Mouse (Mus musculus): Measurements from ENCODE around the gene AU018091. TPM values are rescaled to one million over a fixed set of nuclear protein-coding genes. Genes with fewer than 3 reads are reported as not detected.

The AU018091 gene
- polyA plus RNA-seq, 1 experiment from 2014 or later, result 0.21 TPM

MicroRNA genes within 50 kb of the gene (microRNA counts, 519-probe panel; counts per million panel counts)
- microRNA mmu-miR-290-3p (2,187 counts per million, percentile 48 among the panel's probes with 10 or more counts), microRNA mmu-miR-290-5p (1,719 counts per million, percentile 22 among the panel's probes with 10 or more counts), microRNA mmu-miR-291a-3p (2,077 counts per million, percentile 43 among the panel's probes with 10 or more counts), microRNA mmu-miR-291a-5p (not detected), microRNA mmu-miR-292-5p (not detected)

Small RNA genes lying within 50 kb of the gene (microRNA-seq; reads per million reads assigned to microRNA genes)
- gene Mir290a (ENCODE audit: borderline number of aligned reads), result not detected
- not detected for gene Mir290b (ENCODE audit: borderline number of aligned reads)
- gene Mir291a (ENCODE audit: borderline number of aligned reads), result 0.52 reads per million
- not detected for gene Mir292 (ENCODE audit: borderline number of aligned reads)
- gene Mir292b (ENCODE audit: borderline number of aligned reads), result not detected

Other genes starting within 250 kb of the AU018091 start
- gene Nlrp12, start 80.5 kb upstream of the AU018091 start, polyA plus RNA-seq (2015; fragmentation: Nextera tagmentation; extraction: Ambion mirVana), result not detected in 2 replicates
- 105 and 107 TPM in 2 replicates for gene Myadm, start 119.9 kb upstream of the AU018091 start, polyA plus RNA-seq (2015; fragmentation: Nextera tagmentation; extraction: Ambion mirVana)
- 0.13 and 0.28 TPM in 2 replicates for gene Prkcg, start 120.0 kb upstream of the AU018091 start, polyA plus RNA-seq (2015; fragmentation: Nextera tagmentation; extraction: Ambion mirVana)
- 2.0 and 3.1 TPM in 2 replicates for gene Cacng7, start 163.8 kb upstream of the AU018091 start, polyA plus RNA-seq (2015; fragmentation: Nextera tagmentation; extraction: Ambion mirVana)
- gene Cacng8, start 221.5 kb upstream of the AU018091 start, polyA plus RNA-seq (2015; fragmentation: Nextera tagmentation; extraction: Ambion mirVana), result 2.2 and 3.0 TPM in 2 replicates

Measured in embryonic facial prominence, embryonic 15.5 days (tissue).